Mouse (Mus musculus): ENCODE data around the gene Mdga1.
"Not testable (repeated sequence)": the region's sequence is repeated elsewhere in the genome, so short reads cannot be mapped to it uniquely, and the experiment has no call there.

GRCm38 (mm10) chr17:29781472-29781871 lies 188.4 kb downstream of the Mdga1 start:
- TF ChIP-seq CTCF (IDR thresholded peaks at IDR 0.05; ENCODE audit: borderline replicate concordance, insufficient read depth, low read depth, low read length); POLR2A (IDR thresholded peaks at IDR 0.05; ENCODE audit: borderline replicate concordance, insufficient read depth, low read length): not testable (repeated sequence)
